Mouse (Mus musculus) hindbrain, embryonic 16.5 days (tissue): ENCODE measurements around the gene Pdhx. TPM values are rescaled to one million over a fixed set of nuclear protein-coding genes. Genes with fewer than 3 reads are reported as not detected.

Experiments used
- ATAC-seq: fragments of 200-750 bp; cut with Nextera tagmentation; 2 replicates; pipeline ENCODE4 v1.8.0; 2017; ENCODE audit warnings: moderate TSS enrichment, moderate library complexity
- H3K27ac ChIP-seq: fragments of 300-500 bp; sonication (generic); 2 replicates; pipeline ENCODE4 v1.5.1; 2014; ENCODE audit warnings: low read depth, mild to moderate bottlenecking, control low read depth, low read length, moderate library complexity
- H3K27me3 ChIP-seq: fragments of 300-500 bp; sonication (generic); replicated peaks from 2 replicates; pipeline ENCODE4 v1.6.1; 2014; ENCODE audit warnings: low read length; ENCODE audit not compliant: control insufficient read depth, insufficient read depth
- H3K36me3 ChIP-seq: fragments of 300-500 bp; sonication (generic); 2 replicates; pipeline ENCODE4 v1.6.1; 2014; ENCODE audit warnings: mild to moderate bottlenecking, low read length, moderate library complexity, mixed read lengths; ENCODE audit not compliant: control insufficient read depth, insufficient read depth
- H3K4me1 ChIP-seq: fragments of 300-500 bp; sonication (generic); 2 replicates; pipeline ENCODE4 v1.6.1; 2014; ENCODE audit warnings: low read depth, low read length; ENCODE audit not compliant: control insufficient read depth, insufficient read depth
- H3K4me2 ChIP-seq: fragments of 300-500 bp; sonication (generic); 2 replicates; pipeline ENCODE4 v1.6.1; 2014; ENCODE audit warnings: mild to moderate bottlenecking, low read length, control low read depth, moderate library complexity
- H3K4me3 ChIP-seq: fragments of 300-500 bp; sonication (generic); 2 replicates; pipeline ENCODE4 v1.5.1; 2014; ENCODE audit warnings: mild to moderate bottlenecking, low read length, control low read depth, moderate library complexity
- H3K9ac ChIP-seq: fragments of 300-500 bp; sonication (generic); 2 replicates; pipeline ENCODE4 v1.6.1; 2014; ENCODE audit warnings: low read depth, mild to moderate bottlenecking, control low read depth, low read length, moderate library complexity
- H3K9me3 ChIP-seq: fragments of 300-500 bp; sonication (generic); 2 replicates; pipeline ENCODE4 v1.6.1; 2014; ENCODE audit warnings: mild to moderate bottlenecking, low read length, moderate library complexity; ENCODE audit not compliant: control insufficient read depth
- WGBS: fragments of 180-500 bp; shearing (Covaris S2); extraction: QIAGEN DNeasy Blood & Tissue Kit; methylation state at CpG from one replicate; pipeline ENCODE4 v1.1.7; 2014; 5-methylcytosine and 5-hydroxymethylcytosine counted together
- polyA plus RNA-seq: library from polyadenylated mRNA; unstranded; fragments of >200 nt; fragmentation: Nextera tagmentation; extraction: Ambion mirVana; gene quantifications from 2 replicates; pipeline ENCODE4 v1.2.1, GENCODE M21; 2015

Gene Pdhx
- polyA plus RNA-seq, 1 experiment from 2014 or later: 78.3 TPM

DNA sequence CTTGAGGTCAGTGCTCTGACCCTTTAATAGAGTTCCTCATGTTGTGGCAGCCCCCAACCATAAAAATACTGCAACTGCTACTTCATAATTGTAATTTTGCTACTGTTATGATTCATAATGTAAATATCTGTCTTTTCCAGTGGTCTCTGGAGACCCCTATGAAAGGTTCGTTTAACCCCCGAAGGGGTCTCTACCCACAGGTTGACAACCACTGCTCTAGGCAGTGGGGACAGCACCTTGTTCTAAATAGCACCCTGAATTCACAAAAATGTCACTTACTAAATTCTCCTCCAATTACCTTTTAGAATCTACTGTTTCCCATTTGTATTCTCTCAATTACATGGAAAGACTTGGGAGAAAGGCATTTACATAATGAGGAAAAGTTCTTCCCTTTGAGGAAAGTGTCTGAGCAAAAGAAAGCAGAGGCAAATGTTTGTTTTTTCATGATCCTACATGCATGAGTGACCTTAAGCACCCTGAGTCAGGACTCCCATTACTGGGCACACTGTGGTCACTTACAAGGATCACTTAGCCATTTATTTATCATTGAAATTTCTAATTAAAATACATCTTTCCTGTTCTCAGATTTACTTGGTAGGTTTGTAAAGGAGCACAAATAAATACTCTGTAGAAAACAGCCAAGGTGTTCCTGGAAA lies 5.6 kb downstream of the Pdhx start:
- WGBS: 98% methylated on average over 2 of the region's 2 CpGs
- ATAC-seq: no peak

DNA sequence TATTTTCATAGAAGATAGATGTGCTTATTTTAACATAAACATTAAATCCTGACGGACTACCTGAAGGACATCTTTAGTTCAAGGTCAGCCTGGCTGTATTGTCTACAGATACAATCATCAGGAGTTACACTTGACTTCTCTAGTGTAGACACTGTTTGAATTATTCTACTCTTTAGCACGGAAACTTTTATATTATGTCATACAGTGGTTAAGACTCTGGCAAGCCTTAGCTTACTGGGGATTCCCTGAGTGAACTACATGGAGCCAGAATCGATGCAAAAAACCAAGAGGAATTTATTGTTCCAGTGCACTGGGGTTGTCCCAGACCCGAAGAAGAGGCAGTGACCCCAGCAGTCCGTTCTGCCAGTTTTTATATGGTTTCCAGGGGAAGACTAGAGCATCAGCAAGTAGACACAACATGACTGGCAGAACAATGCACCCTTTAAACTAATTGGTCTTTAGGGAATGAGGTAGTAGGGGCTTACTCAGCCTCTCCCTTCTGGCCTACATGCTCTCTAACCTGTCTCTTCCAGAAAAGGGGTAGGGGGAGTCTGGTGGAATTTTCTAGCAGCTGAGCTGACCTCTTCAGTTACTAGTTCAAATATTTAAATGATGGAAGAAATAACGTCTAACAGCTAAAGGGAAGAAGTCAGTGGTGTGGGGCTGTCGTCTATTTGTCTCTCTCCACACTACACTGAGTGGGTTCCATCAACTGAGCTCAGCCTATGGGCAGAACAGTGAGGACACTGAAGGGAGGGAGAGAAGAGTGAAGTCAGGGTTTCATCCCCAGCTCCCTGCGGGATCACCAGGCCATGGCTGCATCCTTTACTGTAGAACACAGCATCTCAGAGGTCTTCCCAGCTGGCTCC lies 6.4 kb downstream of the Pdhx start:
- 78% methylated on average over 8 of the region's 8 CpGs for WGBS
- no peaks in the 10 kb centered on the region for H3K27me3 ChIP-seq
- no peak overlapping the region for H3K9ac ChIP-seq
- no peak for ATAC-seq
- H3K36me3 ChIP-seq: no peaks in the 10 kb centered on the region
- H3K4me3 ChIP-seq: no peak overlapping the region
- no peak overlapping the region for H3K27ac ChIP-seq
- H3K4me1 ChIP-seq: peaks cover 8% of the 10 kb centered on the region
- H3K4me2 ChIP-seq: no peak overlapping the region
- no peaks in the 10 kb centered on the region for H3K9me3 ChIP-seq

More for the DNA sequence above, 5.6 kb downstream of the Pdhx start:
- Histone ChIP-seq H3K4me3 (no peak overlapping the region), H3K36me3 (no peaks in the 10 kb centered on the region), H3K9me3 (no peaks in the 10 kb centered on the region), H3K9ac (no peak overlapping the region), H3K27me3 (no peaks in the 10 kb centered on the region), H3K4me1 (peaks cover 14% of the 10 kb centered on the region), H3K27ac (no peak overlapping the region), H3K4me2 (no peak overlapping the region)

DNA sequence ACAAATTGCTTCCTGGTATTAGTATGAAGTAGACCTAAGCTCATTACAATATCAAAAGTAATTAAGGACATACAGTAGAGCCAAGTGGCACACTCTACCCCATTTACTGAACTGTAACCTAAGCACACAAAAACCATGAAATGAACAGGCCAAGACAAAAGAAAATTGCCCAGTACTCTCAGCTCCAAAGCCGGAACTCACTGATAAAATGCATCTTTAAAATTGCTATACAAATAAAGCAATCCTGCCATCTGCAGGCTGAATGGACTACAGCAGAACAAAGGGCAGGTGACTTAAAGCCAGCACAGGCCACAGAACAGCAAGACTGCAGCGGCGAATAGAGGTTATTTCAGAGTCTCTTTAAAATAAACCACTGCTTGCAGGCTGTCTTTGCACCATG lies 10.4 kb downstream of the Pdhx start:
- no peaks in the 10 kb centered on the region for H3K9me3 ChIP-seq
- no peak overlapping the region for H3K27ac ChIP-seq
- 33% methylated on average over 3 of the region's 3 CpGs for WGBS
- H3K4me2 ChIP-seq: no peak overlapping the region
- no peaks in the 10 kb centered on the region; the same call in 1 of the 2 replicates for H3K4me1 ChIP-seq
- ATAC-seq: peak; percentile 67; the same call in 1 of the 2 replicates
- H3K27me3 ChIP-seq: no peaks in the 10 kb centered on the region
- H3K4me3 ChIP-seq: no peak overlapping the region
- H3K9ac ChIP-seq: no peak overlapping the region
- no peaks in the 10 kb centered on the region for H3K36me3 ChIP-seq

DNA sequence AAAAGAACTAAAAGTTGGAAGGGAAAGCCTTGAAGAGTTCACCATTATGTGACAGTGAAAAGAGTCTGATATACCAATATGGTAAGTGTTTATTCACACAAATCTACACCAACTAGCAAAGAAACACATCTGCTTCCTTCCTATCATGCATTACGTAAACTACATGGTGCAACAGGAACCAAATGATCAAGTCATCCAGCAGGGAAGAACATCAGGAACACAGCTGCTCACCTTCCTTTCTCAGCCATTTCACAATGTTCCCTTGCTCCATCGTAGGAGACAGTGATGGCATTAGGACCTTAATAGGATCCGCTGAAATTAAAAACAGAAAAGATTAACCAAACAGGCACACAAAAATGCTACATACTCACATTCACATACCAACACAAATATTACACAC lies 15.0 kb downstream of the Pdhx start:
- Histone ChIP-seq H3K36me3 (no peaks in the 10 kb centered on the region), H3K4me2 (no peak overlapping the region), H3K9ac (no peak overlapping the region), H3K27me3 (no peaks in the 10 kb centered on the region), H3K4me1 (no peaks in the 10 kb centered on the region; the same call in 1 of the 2 replicates), H3K27ac (no peak overlapping the region), H3K9me3 (no peaks in the 10 kb centered on the region), H3K4me3 (no peak overlapping the region)
- ATAC-seq: no peak
- WGBS: 97% methylated on average over 3 of the region's 3 CpGs

DNA sequence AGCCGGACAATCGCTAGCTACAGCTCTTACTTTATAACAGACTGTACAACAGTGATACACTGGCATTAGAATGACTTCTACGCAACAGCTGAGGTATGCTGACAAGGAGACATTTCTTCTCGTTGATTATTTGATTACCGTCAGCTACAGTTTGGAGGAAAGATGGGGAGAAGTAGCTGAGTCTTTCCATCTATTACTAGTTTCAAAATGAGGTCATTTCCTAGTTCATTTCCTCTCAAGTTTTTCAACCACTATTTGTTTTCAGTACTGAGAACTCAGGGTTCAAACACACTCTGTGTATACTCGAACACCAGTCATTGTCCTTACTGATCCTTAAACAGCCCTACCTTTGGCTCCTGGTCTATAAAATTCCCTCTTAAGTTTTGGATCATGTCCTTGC lies 17.5 kb downstream of the Pdhx start:
- no peaks in the 10 kb centered on the region for H3K9me3 ChIP-seq
- ATAC-seq: no peak
- no peak overlapping the region for H3K9ac ChIP-seq
- H3K4me1 ChIP-seq: no peaks in the 10 kb centered on the region
- H3K27me3 ChIP-seq: no peaks in the 10 kb centered on the region
- no peak overlapping the region for H3K27ac ChIP-seq
- no peak overlapping the region for H3K4me3 ChIP-seq
- H3K4me2 ChIP-seq: no peak overlapping the region
- WGBS: 94% methylated on average over 6 of the region's 6 CpGs
- H3K36me3 ChIP-seq: no peaks in the 10 kb centered on the region

DNA sequence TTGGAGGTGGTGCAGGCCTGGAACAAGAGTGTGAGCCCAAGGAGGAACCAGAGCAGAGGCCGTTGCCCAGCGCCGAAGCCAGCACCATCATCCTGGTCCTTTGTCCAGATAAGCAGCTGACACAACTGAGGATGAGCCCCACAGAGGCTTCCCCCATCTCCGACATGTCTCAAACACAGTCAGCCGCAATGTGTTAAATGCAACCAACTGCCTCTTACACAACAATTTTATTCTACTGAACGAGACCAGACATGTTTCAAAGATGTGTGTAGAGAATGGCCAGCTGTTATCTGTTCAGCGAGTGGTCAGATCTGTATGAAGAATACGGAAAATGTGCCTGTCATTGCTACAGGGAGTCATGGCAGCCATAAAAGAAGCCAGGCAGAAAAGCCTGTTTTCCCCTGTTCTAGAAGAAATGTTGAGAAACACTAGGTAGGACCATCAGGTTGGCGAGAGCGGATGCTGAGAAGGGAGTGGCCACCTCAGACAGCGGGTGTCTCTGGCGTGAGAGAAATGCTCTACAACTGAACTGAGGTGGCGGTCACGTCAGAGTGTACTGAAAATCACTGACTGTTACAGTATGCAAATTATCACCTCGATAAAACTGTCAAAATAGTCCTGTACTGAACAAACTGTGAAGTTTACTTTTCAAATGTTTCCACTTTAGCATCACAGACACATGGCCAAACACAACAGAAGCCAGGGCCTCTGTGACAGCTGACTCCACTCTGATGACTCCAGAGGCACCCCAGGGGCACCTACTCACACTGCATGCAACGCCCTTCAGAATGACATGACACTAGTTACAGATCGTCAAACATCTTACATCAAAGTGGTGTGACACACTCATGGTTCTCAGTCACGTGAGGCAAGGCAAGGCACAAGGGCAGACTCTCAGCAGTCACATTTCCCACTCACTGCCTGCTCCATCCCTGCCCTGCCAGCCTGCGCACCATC lies 21.1 kb downstream of the Pdhx start:
- Histone ChIP-seq H3K9ac (no peak overlapping the region), H3K36me3 (no peaks in the 10 kb centered on the region), H3K27me3 (no peaks in the 10 kb centered on the region), H3K9me3 (no peaks in the 10 kb centered on the region), H3K4me3 (no peak overlapping the region), H3K4me1 (no peaks in the 10 kb centered on the region), H3K27ac (no peak overlapping the region), H3K4me2 (no peak overlapping the region)
- no peak for ATAC-seq
- 81% methylated on average over 19 of the region's 19 CpGs for WGBS

DNA sequence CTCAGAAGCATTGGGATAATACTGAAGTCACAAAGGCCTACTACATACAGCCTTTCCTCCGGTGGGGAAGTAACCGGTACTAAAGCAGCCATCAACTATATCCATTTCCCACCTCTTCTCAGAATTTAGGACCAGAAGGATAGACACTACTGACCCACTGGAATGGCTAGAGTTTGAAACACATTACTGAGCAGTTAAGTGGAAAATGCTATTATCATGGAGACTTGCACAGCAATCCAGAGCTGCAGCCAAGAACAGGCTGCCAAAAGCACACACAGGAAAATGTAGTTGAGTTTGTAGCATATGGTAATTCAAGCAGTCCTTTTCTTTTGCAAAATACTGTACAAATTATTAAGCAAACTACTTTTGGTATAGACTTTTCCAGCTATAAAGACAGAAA lies 28.0 kb downstream of the Pdhx start:
- Histone ChIP-seq H3K4me2 (no peak overlapping the region), H3K4me1 (no peaks in the 10 kb centered on the region), H3K4me3 (no peak overlapping the region), H3K36me3 (peaks cover 3% of the 10 kb centered on the region; the same call in 1 of the 2 replicates), H3K27ac (no peak overlapping the region), H3K9ac (no peak overlapping the region), H3K27me3 (no peaks in the 10 kb centered on the region), H3K9me3 (no peaks in the 10 kb centered on the region)
- no peak for ATAC-seq
- 77% methylated on average over 2 of the region's 2 CpGs for WGBS

DNA sequence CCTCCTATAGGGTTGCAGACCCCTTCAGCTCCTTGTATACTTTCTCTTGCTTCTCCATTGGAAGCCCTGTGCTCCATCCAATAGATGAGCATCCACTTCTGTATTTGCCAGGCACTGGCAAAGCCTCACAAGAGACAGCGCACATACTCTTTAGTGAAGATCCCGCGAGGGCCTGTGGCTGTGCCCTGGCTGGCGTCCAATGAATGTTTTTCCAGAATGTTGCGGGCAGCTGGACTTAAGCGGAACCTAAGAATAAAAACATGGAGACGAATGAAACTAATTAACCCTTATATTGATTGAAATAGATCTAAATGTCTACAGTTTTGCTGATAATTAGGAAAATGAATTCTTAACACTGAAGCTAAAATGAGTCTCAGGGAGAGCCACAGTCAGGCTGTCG lies 32.4 kb downstream of the Pdhx start:
- Histone ChIP-seq H3K4me1 (no peaks in the 10 kb centered on the region), H3K9ac (no peak overlapping the region), H3K4me3 (no peak overlapping the region), H3K9me3 (no peaks in the 10 kb centered on the region), H3K36me3 (peaks cover under 1% of the 10 kb centered on the region; the same call in 1 of the 2 replicates), H3K27me3 (no peaks in the 10 kb centered on the region), H3K27ac (no peak overlapping the region), H3K4me2 (no peak overlapping the region)
- no peak for ATAC-seq
- WGBS: 47% methylated on average over 8 of the region's 8 CpGs
